Mouse (Mus musculus) forebrain, embryonic 12.5 days (tissue): ENCODE results near the gene Atp1b4. TPM values are rescaled to one million over a fixed set of nuclear protein-coding genes. Genes with fewer than 3 reads are reported as not detected.
"Not testable (repeated sequence)": the region's sequence is repeated elsewhere in the genome, so short reads cannot be mapped to it uniquely, and the experiment has no call there.

Experiments
- ATAC-seq: fragments of 200-750 bp; cut with Nextera tagmentation; 2 replicates; pipeline ENCODE4 v1.8.0; 2017; ENCODE audit warnings: moderate TSS enrichment; ENCODE audit not compliant: low FRiP score
- H3K27ac ChIP-seq: fragments of 300-500 bp; sonication (generic); 2 replicates; pipeline ENCODE4 v1.5.1; 2016; ENCODE audit warnings: mild to moderate bottlenecking
- H3K27me3 ChIP-seq: fragments of 300-500 bp; sonication (generic); 2 replicates; pipeline ENCODE4 v1.6.1; 2016; ENCODE audit warnings: mild to moderate bottlenecking
- H3K36me3 ChIP-seq: fragments of 300-500 bp; sonication (generic); replicated peaks from 2 replicates; pipeline ENCODE4 v1.6.1; 2016; ENCODE audit warnings: mild to moderate bottlenecking
- H3K4me1 ChIP-seq: fragments of 300-500 bp; sonication (generic); 2 replicates; pipeline ENCODE4 v1.6.1; 2016
- H3K4me2 ChIP-seq: fragments of 300-500 bp; sonication (generic); 2 replicates; pipeline ENCODE4 v1.6.1; 2016; ENCODE audit warnings: mild to moderate bottlenecking, moderate library complexity
- H3K4me3 ChIP-seq: fragments of 300-500 bp; sonication (generic); replicated peaks from 2 replicates; pipeline ENCODE4 v1.5.1; 2016; ENCODE audit warnings: mild to moderate bottlenecking
- H3K9ac ChIP-seq: fragments of 300-500 bp; sonication (generic); 2 replicates; pipeline ENCODE4 v1.6.1; 2016; ENCODE audit warnings: mild to moderate bottlenecking
- H3K9me3 ChIP-seq: fragments of 300-500 bp; sonication (generic); 2 replicates; pipeline ENCODE4 v1.6.1; 2016
- WGBS: fragments of 180-500 bp; shearing (Covaris S2); methylation state at CpG from one replicate; pipeline ENCODE4 v1.1.7; 2016; 5-methylcytosine and 5-hydroxymethylcytosine counted together
- polyA plus RNA-seq: library from polyadenylated mRNA; unstranded; fragments of >200 nt; fragmentation: Nextera tagmentation; extraction: Ambion mirVana; gene quantifications from 2 replicates; pipeline ENCODE4 v1.2.1, GENCODE M21; 2016

The Atp1b4 gene
- polyA plus RNA-seq, result not detected in 2 replicates

DNA sequence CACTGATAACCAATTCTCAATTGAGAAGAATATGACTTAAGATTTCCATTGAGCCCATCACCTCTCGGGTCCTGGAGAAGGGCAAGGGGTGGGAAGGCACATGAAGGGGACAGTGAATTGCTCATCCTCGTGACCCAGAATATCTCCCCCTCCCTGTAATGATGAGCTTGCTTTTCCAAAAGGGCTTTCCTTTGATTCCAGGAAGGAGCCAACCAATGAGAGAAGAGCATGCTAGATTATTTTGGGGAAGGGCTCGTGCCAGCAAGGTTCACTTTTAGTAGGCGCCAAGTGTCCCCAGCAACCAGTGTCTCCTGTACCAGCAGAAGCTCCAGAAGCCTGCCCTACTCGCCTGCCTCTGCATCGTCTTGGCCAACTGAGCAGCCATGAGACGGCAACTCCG, at the start of gene Atp1b4:
TSS of gene Atp1b4 (plus strand) at position 301 of the 400 bp plus-strand sequence.
- no peak for ATAC-seq
- Histone ChIP-seq H3K4me1 (peaks cover 12% of the 10 kb centered on the region), H3K9me3 (no peaks in the 10 kb centered on the region), H3K4me3 (no peak within 1 kb of the TSS), H3K9ac (no peak within 1 kb of the TSS), H3K36me3 (no peaks in the 10 kb centered on the region), H3K4me2 (no peak within 1 kb of the TSS), H3K27me3 (peaks cover 7% of the 10 kb centered on the region; the same call in 1 of the 2 replicates), H3K27ac (no peak within 1 kb of the TSS)
- 83% methylated on average over 8 of the region's 8 CpGs for WGBS

DNA sequence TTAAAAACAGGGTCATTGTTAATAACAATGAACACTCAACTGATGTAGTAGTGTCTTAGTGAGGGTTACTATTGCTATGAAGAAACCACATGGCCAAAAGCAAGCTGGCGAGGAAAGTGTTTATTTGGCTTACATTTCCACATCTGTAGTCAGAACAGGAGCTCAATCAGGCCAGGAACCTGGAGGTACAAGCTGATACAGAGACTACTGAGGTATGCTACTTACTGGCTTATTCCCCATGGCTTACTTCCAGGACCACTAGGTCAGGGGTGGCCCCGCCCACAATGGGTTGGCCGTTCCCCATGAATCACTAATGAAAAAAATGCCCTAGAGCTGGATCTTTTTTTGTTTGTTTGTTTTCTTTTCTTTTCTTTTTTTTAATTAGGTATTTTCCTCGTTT, 7.4 kb upstream of the Atp1b4 start:
- whole genome bisulfite sequencing, result 65% methylated on average over 4 of the region's 4 CpGs
- H3K9me3 ChIP-seq, result no peaks in the 10 kb centered on the region
- 0 out of 2 replicates have a peak, but pooled peaks cover 3% of the 10 kb centered on the region for H3K27me3 ChIP-seq
- H3K27ac ChIP-seq, result no peak overlapping the region
- H3K36me3 ChIP-seq, result no peaks in the 10 kb centered on the region
- no peak for ATAC-seq
- peaks cover 6% of the 10 kb centered on the region for H3K4me1 ChIP-seq
- H3K9ac ChIP-seq, result no peak overlapping the region
- no peak overlapping the region for H3K4me3 ChIP-seq
- no peak overlapping the region for H3K4me2 ChIP-seq

- ATAC-seq, result no peak
- H3K4me1 ChIP-seq, result peaks cover 12% of the 10 kb centered on the region
- H3K9ac ChIP-seq, result no peak overlapping the region
- no peaks in the 10 kb centered on the region for H3K9me3 ChIP-seq
- 89% methylated on average over 2 of the region's 2 CpGs for WGBS
- no peaks in the 10 kb centered on the region for H3K36me3 ChIP-seq
- H3K4me2 ChIP-seq, result no peak overlapping the region
- peaks cover 7% of the 10 kb centered on the region; the same call in 1 of the 2 replicates for H3K27me3 ChIP-seq
- no peak overlapping the region for H3K4me3 ChIP-seq
- no peak overlapping the region for H3K27ac ChIP-seq
Measured at GRCm38 (mm10) chrX:38311054-38311453, 4.9 kb upstream of the Atp1b4 start.

DNA sequence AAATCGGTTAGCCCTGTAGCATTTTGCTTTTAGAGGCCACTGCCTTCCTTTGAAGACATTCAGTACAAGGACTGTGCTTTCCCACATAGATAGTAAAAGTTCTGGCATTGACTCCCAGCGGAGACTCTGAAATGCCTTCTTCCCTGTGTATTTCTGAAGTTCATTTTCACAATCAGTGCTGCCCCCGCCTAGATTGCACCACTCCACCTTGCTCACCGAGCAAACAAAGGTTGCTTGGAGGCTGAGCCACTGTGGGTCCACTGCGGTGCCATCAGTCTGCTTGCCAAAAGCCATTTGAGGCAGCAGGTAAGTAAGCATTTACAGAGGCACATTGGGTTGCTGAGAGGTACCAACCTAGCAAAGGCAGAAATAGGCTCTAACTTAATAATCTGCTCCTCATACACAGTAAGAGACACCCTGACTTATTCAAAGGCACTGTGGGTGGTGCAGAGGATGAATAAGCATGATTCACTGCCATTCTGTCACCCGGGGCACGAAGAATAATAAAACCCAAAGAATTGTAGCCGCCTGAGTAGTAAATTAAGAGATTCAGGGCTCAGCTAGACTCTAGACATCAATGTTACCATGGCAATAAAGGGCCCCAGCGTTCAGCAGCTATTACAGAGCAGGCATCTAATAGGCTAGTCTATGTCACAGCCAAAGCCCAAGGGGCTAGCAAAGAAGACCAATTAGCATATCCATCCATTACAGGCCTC, 2.9 kb upstream of the Atp1b4 start:
- Histone ChIP-seq H3K4me1 (peaks cover 12% of the 10 kb centered on the region), H3K36me3 (no peaks in the 10 kb centered on the region), H3K9ac (no peak overlapping the region), H3K9me3 (no peaks in the 10 kb centered on the region), H3K4me3 (no peak overlapping the region), H3K27me3 (peaks cover 10% of the 10 kb centered on the region; the same call in 1 of the 2 replicates), H3K27ac (peak overlapping the region; percentile 75), H3K4me2 (no peak overlapping the region)
- peak; percentile 99 for ATAC-seq
- WGBS, result 39% methylated on average over 9 of the region's 9 CpGs

DNA sequence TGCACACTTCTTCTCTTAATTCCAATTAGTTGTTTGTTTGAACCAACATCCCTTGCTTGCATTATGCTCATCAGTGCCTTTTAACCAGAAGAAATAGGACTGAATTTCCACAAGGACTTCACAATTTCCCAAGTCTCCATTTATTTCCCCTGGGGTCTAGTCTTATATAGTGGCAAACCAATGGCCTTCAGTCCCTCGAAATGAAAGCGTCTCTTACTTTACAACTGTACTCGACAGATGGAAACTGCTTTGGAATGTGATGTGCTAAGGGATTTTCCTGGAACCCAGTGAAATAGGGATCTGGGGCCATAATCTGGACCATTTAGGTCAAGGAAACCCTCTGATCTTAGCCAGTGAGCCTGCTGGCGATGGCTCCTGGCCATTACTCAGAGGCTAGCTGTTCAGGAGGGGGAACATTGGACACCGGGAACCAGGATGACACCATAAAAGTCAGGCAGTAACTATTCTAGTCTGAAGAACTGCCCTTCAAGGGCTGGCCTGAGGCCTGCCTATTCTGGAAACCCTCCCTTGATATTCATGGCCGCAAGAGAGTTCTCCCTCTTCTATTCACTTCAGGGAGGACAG, 2.3 kb upstream of the Atp1b4 start:
- ATAC-seq, result no peak; the same call in 1 of the 2 replicates
- Histone ChIP-seq H3K27ac (peak overlapping the region; percentile 81), H3K4me2 (no peak overlapping the region), H3K4me3 (no peak overlapping the region), H3K9ac (no peak overlapping the region), H3K36me3 (no peaks in the 10 kb centered on the region), H3K4me1 (peaks cover 12% of the 10 kb centered on the region), H3K9me3 (no peaks in the 10 kb centered on the region), H3K27me3 (peaks cover 10% of the 10 kb centered on the region; the same call in 1 of the 2 replicates)
- 47% methylated on average over 6 of the region's 6 CpGs for WGBS

- Histone ChIP-seq H3K27me3 (no peaks in the 10 kb centered on the region), H3K9me3 (no peaks in the 10 kb centered on the region), H3K4me3 (no peak overlapping the region), H3K4me1 (no peaks in the 10 kb centered on the region), H3K4me2 (no peak overlapping the region), H3K9ac (no peak overlapping the region), H3K27ac (no peak overlapping the region), H3K36me3 (no peaks in the 10 kb centered on the region)
- 50% methylated on average over 4 of the region's 4 CpGs for WGBS
- ATAC-seq, result peak; percentile 79; the same call in 1 of the 2 replicates
Measured at GRCm38 (mm10) chrX:38330695-38331406, 14.9 kb downstream of the Atp1b4 start.

DNA sequence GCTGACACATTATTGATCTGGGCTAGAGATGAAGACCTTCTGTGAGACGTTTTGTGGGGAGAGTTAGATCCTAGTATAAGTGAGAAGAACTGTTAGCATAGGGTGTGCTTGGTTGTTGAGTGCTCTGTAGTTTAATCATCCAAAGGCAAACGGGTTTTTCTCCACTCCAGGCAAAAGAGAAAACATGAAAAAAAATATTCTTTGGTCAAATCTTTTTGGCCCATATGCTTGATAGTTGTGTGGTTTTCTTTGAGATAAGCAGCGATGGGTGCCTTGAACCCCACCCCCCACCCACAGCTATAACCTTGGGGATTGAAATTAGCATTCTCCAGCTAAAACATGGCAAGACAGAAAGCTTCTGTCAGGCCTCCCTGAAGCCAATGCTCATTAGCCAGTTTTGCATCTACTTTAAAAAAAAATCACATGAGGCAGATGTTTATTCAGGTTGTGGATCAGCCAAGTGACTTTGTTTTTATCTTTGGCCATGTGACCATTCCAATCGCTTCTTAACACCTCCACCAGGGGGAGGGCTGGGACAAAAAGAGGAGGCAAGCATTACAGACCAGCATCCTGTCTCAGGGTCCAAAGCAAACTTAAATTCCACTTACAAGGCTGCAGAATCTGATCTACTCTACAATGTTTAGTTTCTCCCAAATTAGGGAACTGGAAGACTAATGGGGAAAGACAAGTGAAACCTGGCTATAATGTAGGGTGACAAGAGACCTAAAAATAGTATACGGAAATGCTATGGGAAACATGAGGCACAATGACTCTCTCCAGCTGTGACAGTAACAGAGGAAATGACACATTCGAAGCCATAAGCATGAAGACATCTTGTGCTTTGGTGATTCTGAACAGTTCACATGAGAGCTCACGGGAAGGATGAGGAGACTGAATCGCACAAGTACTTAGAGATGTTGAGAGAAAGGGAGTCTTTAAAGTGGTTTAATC, 18.6 kb downstream of the Atp1b4 start:
- Histone ChIP-seq H3K9me3 (no peaks in the 10 kb centered on the region), H3K4me3 (no peak overlapping the region), H3K4me1 (no peaks in the 10 kb centered on the region), H3K27me3 (no peaks in the 10 kb centered on the region), H3K4me2 (no peak overlapping the region), H3K27ac (no peak overlapping the region), H3K9ac (no peak overlapping the region), H3K36me3 (no peaks in the 10 kb centered on the region)
- WGBS, result 67% methylated on average over 8 of the region's 8 CpGs
- no peak for ATAC-seq

GRCm38 (mm10) chrX:38362016-38362415, 46.0 kb downstream of the Atp1b4 start:
- no peak for ATAC-seq
- H3K9me3 ChIP-seq, result no peaks in the 10 kb centered on the region
- WGBS, result 72% methylated on average over 8 of the region's 8 CpGs
- no peaks in the 10 kb centered on the region for H3K4me1 ChIP-seq
- no peak overlapping the region for H3K4me2 ChIP-seq
- no peak overlapping the region for H3K4me3 ChIP-seq
- H3K36me3 ChIP-seq, result no peaks in the 10 kb centered on the region
- no peak overlapping the region for H3K9ac ChIP-seq
- no peaks in the 10 kb centered on the region for H3K27me3 ChIP-seq
- H3K27ac ChIP-seq, result no peak overlapping the region

- not testable (repeated sequence) for ATAC-seq, H3K27me3 ChIP-seq, H3K4me2 ChIP-seq, H3K4me1 ChIP-seq, H3K36me3 ChIP-seq, H3K4me3 ChIP-seq, H3K27ac ChIP-seq, H3K9me3 ChIP-seq, H3K9ac ChIP-seq
- 78% methylated on average over 1 of the region's 1 CpGs for WGBS
Measured at GRCm38 (mm10) chrX:38364621-38365020, 48.6 kb downstream of the Atp1b4 start.

- WGBS, result 81% methylated on average over 1 of the region's 1 CpGs
- not testable (repeated sequence) for H3K4me3 ChIP-seq, H3K27ac ChIP-seq
Measured at GRCm38 (mm10) chrX:38373169-38373568, 57.2 kb downstream of the Atp1b4 start.

More at GRCm38 (mm10) chrX:38373169-38373568, 57.2 kb downstream of the Atp1b4 start:
- not testable (repeated sequence) for H3K9ac ChIP-seq, H3K4me2 ChIP-seq, ATAC-seq, H3K27me3 ChIP-seq, H3K9me3 ChIP-seq, H3K36me3 ChIP-seq, H3K4me1 ChIP-seq
